Mouse (Mus musculus) heart, embryonic 16.5 days (tissue): ENCODE data around the gene Ttc30a2. TPM values are rescaled to one million over a fixed set of nuclear protein-coding genes. Genes with fewer than 3 reads are reported as not detected.

ENCODE experiments used
- ATAC-seq: fragments of 200-750 bp; cut with Nextera tagmentation; replicated peaks from 2 replicates; pipeline ENCODE4 v1.8.0; 2017; ENCODE audit warnings: moderate number of reproducible peaks; ENCODE audit not compliant: insufficient read depth, low FRiP score; ENCODE audit errors: extremely low read depth
- H3K27ac ChIP-seq: fragments of 300-500 bp; sonication (generic); 2 replicates; pipeline ENCODE4 v1.5.1; 2014; ENCODE audit warnings: mild to moderate bottlenecking, low read length, control low read depth, moderate library complexity
- H3K27me3 ChIP-seq: fragments of 300-500 bp; sonication (generic); 2 replicates; pipeline ENCODE4 v1.6.1; 2014; ENCODE audit warnings: low read length, mixed read lengths; ENCODE audit not compliant: control insufficient read depth, insufficient read depth
- H3K36me3 ChIP-seq: fragments of 300-500 bp; sonication (generic); 2 replicates; pipeline ENCODE4 v1.6.1; 2014; ENCODE audit not compliant: control insufficient read depth, insufficient read depth
- H3K4me1 ChIP-seq: fragments of 300-500 bp; sonication (generic); 2 replicates; pipeline ENCODE4 v1.6.1; 2014; ENCODE audit warnings: low read length, mixed read lengths; ENCODE audit not compliant: control insufficient read depth, insufficient read depth
- H3K4me2 ChIP-seq: fragments of 300-500 bp; sonication (generic); 2 replicates; pipeline ENCODE4 v1.6.1; 2014; ENCODE audit warnings: low read depth, mild to moderate bottlenecking, control low read depth, low read length
- H3K4me3 ChIP-seq: fragments of 300-500 bp; sonication (generic); 2 replicates; pipeline ENCODE4 v1.5.1; 2014; ENCODE audit warnings: mild to moderate bottlenecking, control low read depth, low read length
- H3K9ac ChIP-seq: fragments of 300-500 bp; sonication (generic); 2 replicates; pipeline ENCODE4 v1.6.1; 2014; ENCODE audit warnings: low read length, control low read depth
- H3K9me3 ChIP-seq: fragments of 300-500 bp; sonication (generic); replicated peaks from 2 replicates; pipeline ENCODE4 v1.6.1; 2016; ENCODE audit warnings: low read length; ENCODE audit not compliant: control insufficient read depth
- WGBS: fragments of 180-500 bp; shearing (Covaris S2); extraction: QIAGEN DNeasy Blood & Tissue Kit; methylation state at CpG from one replicate; pipeline ENCODE4 v1.1.7; 2014; 5-methylcytosine and 5-hydroxymethylcytosine counted together
- polyA plus RNA-seq: library from polyadenylated mRNA; unstranded; fragments of >200 nt; fragmentation: Nextera tagmentation; extraction: Ambion mirVana; gene quantifications from 2 replicates; pipeline ENCODE4 v1.2.1, GENCODE M21; 2015

Gene Ttc30a2
- polyA plus RNA-seq, 1 experiment from 2014 or later, result 1.4 TPM

DNA sequence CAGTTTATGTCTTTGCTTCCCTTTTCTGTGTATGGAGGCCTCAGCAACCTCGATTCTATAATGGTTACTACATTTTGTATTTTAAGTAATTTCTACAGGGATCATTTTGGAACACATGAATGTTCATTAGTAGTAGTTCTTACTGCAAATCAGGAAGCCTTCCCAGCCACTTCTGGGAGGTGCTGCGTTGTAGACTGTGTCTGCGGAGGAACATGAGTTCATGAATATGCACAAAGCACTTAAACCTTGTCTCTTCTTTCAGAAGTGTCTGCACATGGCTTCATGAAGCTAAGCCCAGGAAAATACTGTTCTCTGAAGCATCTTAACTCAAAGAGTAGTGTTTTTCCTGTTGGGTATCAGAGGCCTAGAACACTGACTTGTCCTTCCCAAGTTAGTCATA lies 50.0 kb downstream of the Ttc30a2 start:
- 92% methylated on average over 3 of the region's 3 CpGs for WGBS
- no peaks in the 10 kb centered on the region for H3K27me3 ChIP-seq
- no peaks in the 10 kb centered on the region for H3K9me3 ChIP-seq

DNA sequence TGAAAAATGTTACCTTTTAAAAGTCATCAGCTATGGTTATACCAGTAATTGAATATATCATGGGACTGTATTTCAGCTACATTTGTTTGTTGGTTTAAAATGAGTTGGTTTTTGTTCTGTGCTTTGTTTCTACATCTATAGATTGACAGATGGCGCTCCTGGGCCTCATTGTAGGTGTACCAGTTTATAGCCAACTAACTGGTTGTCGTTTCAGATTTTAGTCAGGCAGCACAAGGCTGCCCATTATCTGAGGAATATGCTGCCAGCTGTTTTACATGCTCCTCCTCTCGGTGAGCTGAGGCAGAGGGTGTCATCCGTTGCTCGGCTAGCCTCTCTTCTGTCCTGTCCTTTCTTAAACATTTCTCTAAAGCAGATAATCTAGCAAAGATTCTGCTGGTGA lies 51.9 kb downstream of the Ttc30a2 start:
- peaks cover 2% of the 10 kb centered on the region for H3K4me1 ChIP-seq
- no peak overlapping the region for H3K4me2 ChIP-seq
- H3K36me3 ChIP-seq, result peaks cover 2% of the 10 kb centered on the region; the same call in 1 of the 2 replicates
- H3K27ac ChIP-seq, result no peak overlapping the region
- no peak overlapping the region for H3K9ac ChIP-seq
- H3K27me3 ChIP-seq, result no peaks in the 10 kb centered on the region
- no peak overlapping the region for H3K4me3 ChIP-seq
- ATAC-seq, result no peak
- WGBS, result 84% methylated on average over 5 of the region's 5 CpGs
- no peaks in the 10 kb centered on the region for H3K9me3 ChIP-seq

More for the DNA sequence above, 50.0 kb downstream of the Ttc30a2 start:
- no peak overlapping the region for H3K9ac ChIP-seq
- H3K4me1 ChIP-seq, result peaks cover 2% of the 10 kb centered on the region
- no peak overlapping the region for H3K4me3 ChIP-seq
- no peak overlapping the region for H3K27ac ChIP-seq
- no peak overlapping the region for H3K4me2 ChIP-seq
- peaks cover 4% of the 10 kb centered on the region for H3K36me3 ChIP-seq
- no peak for ATAC-seq

Other genes with a start within 250 kb of the Ttc30a2 start
- 24.1 and 24.7 TPM in 2 replicates for gene Agps, start 146.0 kb downstream of the Ttc30a2 start, polyA plus RNA-seq
- gene Ttc30b, start 39.6 kb downstream of the Ttc30a2 start, polyA plus RNA-seq, result 12.3 and 13.5 TPM in 2 replicates
- gene Ttc30a1, start 3.8 kb upstream of the Ttc30a2 start, polyA plus RNA-seq, result 5.7 and 6.2 TPM in 2 replicates